Mouse (Mus musculus) bone marrow macrophage, adult 2 months (primary cell): ENCODE measurements at regions not wholly inside any gene's neighbourhood (a gene's known extent, or its start where the extent isn't known, plus 50 kb on each side); places are given as distances from the start of the nearest gene placed in this dataset.

ENCODE experiments used
- H3K27ac ChIP-seq: 2 replicates; pipeline ENCODE4 v1.5.1; 2012; ENCODE audit warnings: low read depth, low read length; ENCODE audit not compliant: insufficient read depth
- H3K4me1 ChIP-seq: 2 replicates; pipeline ENCODE4 v1.6.1; 2012; ENCODE audit warnings: low read length; ENCODE audit not compliant: control insufficient read depth, insufficient read depth
- H3K4me3 ChIP-seq: 2 replicates; pipeline ENCODE4 v1.5.1; 2012; ENCODE audit warnings: mild to moderate bottlenecking, low read length, moderate library complexity; ENCODE audit not compliant: insufficient read depth
- CTCF ChIP-seq: IDR thresholded peaks from 2 replicates; pipeline ENCODE4 v1.5.1; 2012; ENCODE audit warnings: low read depth, mild to moderate bottlenecking, low read length, moderate library complexity
- POLR2A ChIP-seq: IDR thresholded peaks from 2 replicates; pipeline ENCODE4 v1.6.1; 2012; ENCODE audit warnings: mild to moderate bottlenecking, low read depth, low read length, borderline replicate concordance

GRCm38 (mm10) chr12:58590547-58591479 lies 321.7 kb upstream of the Clec14a start:
- no peaks in the 10 kb centered on the region for H3K4me1 ChIP-seq
- H3K4me3 ChIP-seq, result no peak overlapping the region
- no peak for TF ChIP-seq CTCF
- TF ChIP-seq POLR2A, result no peak
- H3K27ac ChIP-seq, result no peak overlapping the region

- Histone ChIP-seq H3K4me3 (no peak overlapping the region), H3K27ac (no peak overlapping the region), H3K4me1 (no peaks in the 10 kb centered on the region)
- TF ChIP-seq POLR2A (no peak), CTCF (no peak)
Measured at GRCm38 (mm10) chr12:58581811-58582572, 312.9 kb upstream of the Clec14a start.

GRCm38 (mm10) chr12:58569056-58569455 lies 300.0 kb upstream of the Clec14a start:
- no peak overlapping the region for H3K4me3 ChIP-seq
- H3K4me1 ChIP-seq, result no peaks in the 10 kb centered on the region
- TF ChIP-seq POLR2A (no peak), CTCF (no peak)
- H3K27ac ChIP-seq, result no peak overlapping the region

- no peaks in the 10 kb centered on the region for H3K4me1 ChIP-seq
- TF ChIP-seq POLR2A (no peak), CTCF (no peak)
- H3K27ac ChIP-seq, result no peak overlapping the region
- H3K4me3 ChIP-seq, result no peak overlapping the region
Measured at GRCm38 (mm10) chr12:58560840-58561239, 291.8 kb upstream of the Clec14a start.

GRCm38 (mm10) chr12:58559833-58560232 lies 290.7 kb upstream of the Clec14a start:
- Histone ChIP-seq H3K27ac (no peak overlapping the region), H3K4me3 (no peak overlapping the region), H3K4me1 (no peaks in the 10 kb centered on the region)
- TF ChIP-seq CTCF, result no peak
- TF ChIP-seq POLR2A, result no peak

- Histone ChIP-seq H3K4me1 (no peaks in the 10 kb centered on the region), H3K4me3 (no peak overlapping the region), H3K27ac (no peak overlapping the region)
- TF ChIP-seq POLR2A (no peak), CTCF (no peak)
Measured at GRCm38 (mm10) chr12:58557261-58557660, 288.2 kb upstream of the Clec14a start.

GRCm38 (mm10) chr12:58556741-58557140 lies 287.7 kb upstream of the Clec14a start:
- Histone ChIP-seq H3K4me1 (no peaks in the 10 kb centered on the region), H3K4me3 (no peak overlapping the region), H3K27ac (no peak overlapping the region)
- TF ChIP-seq CTCF (no peak), POLR2A (no peak)

GRCm38 (mm10) chr12:58556060-58556459 lies 287.0 kb upstream of the Clec14a start:
- H3K27ac ChIP-seq, result no peak overlapping the region
- no peaks in the 10 kb centered on the region for H3K4me1 ChIP-seq
- no peak overlapping the region for H3K4me3 ChIP-seq
- TF ChIP-seq POLR2A (no peak), CTCF (no peak)

- H3K4me1 ChIP-seq, result no peaks in the 10 kb centered on the region
- H3K27ac ChIP-seq, result no peak overlapping the region
- no peak for TF ChIP-seq POLR2A
- TF ChIP-seq CTCF, result no peak
- no peak overlapping the region for H3K4me3 ChIP-seq
Measured at GRCm38 (mm10) chr12:58550859-58551761, 282.0 kb upstream of the Clec14a start.
